Mouse (Mus musculus): ENCODE results near the gene Tgm5. TPM values are rescaled to one million over a fixed set of nuclear protein-coding genes. Genes with fewer than 3 reads are reported as not detected.

Tgm5 gene
- polyA plus RNA-seq, 1 experiment from 2014 or later: 0.07 TPM

Other genes starting within 250 kb of the Tgm5 start
- 3.9 and 4.0 TPM in 2 replicates for gene Cdan1, start 235.7 kb downstream of the Tgm5 start, polyA plus RNA-seq (2015; fragmentation: Nextera tagmentation; extraction: Ambion mirVana)
- 1.7 and 2.1 TPM in 2 replicates for gene Ttbk2, start 235.2 kb downstream of the Tgm5 start, polyA plus RNA-seq (2015; fragmentation: Nextera tagmentation; extraction: Ambion mirVana)
- gene Ubr1, start 115.1 kb downstream of the Tgm5 start, polyA plus RNA-seq (2015; fragmentation: Nextera tagmentation; extraction: Ambion mirVana): 25.1 and 29.9 TPM in 2 replicates
- 13.2 and 13.5 TPM in 2 replicates for gene Tmem62, start 108.8 kb downstream of the Tgm5 start, polyA plus RNA-seq (2015; fragmentation: Nextera tagmentation; extraction: Ambion mirVana)
- gene Ccndbp1, start 77.4 kb downstream of the Tgm5 start, polyA plus RNA-seq (2015; fragmentation: Nextera tagmentation; extraction: Ambion mirVana): 55.6 and 56.8 TPM in 2 replicates
- gene Epb42, start 48.8 kb downstream of the Tgm5 start, polyA plus RNA-seq (2015; fragmentation: Nextera tagmentation; extraction: Ambion mirVana): 1.4 and 2.3 TPM in 2 replicates
- gene Tgm7, start 24.0 kb upstream of the Tgm5 start, polyA plus RNA-seq (2015; fragmentation: Nextera tagmentation; extraction: Ambion mirVana): not detected in 2 replicates
- gene Adal, start 54.6 kb upstream of the Tgm5 start, polyA plus RNA-seq (2015; fragmentation: Nextera tagmentation; extraction: Ambion mirVana): 12.7 and 13.5 TPM in 2 replicates
- 19.3 and 21.8 TPM in 2 replicates for gene Lcmt2, start 54.8 kb upstream of the Tgm5 start, polyA plus RNA-seq (2015; fragmentation: Nextera tagmentation; extraction: Ambion mirVana)
- 18.6 and 22.0 TPM in 2 replicates for gene Tubgcp4, start 84.8 kb upstream of the Tgm5 start, polyA plus RNA-seq (2015; fragmentation: Nextera tagmentation; extraction: Ambion mirVana)
- gene Zscan29, start 85.3 kb upstream of the Tgm5 start, polyA plus RNA-seq (2015; fragmentation: Nextera tagmentation; extraction: Ambion mirVana): 7.8 and 8.6 TPM in 2 replicates
- gene Trp53bp1, start 185.6 kb upstream of the Tgm5 start, polyA plus RNA-seq (2015; fragmentation: Nextera tagmentation; extraction: Ambion mirVana): 9.8 and 16.6 TPM in 2 replicates
- 1.3 and 1.9 TPM in 2 replicates for gene Map1a, start 203.8 kb upstream of the Tgm5 start, polyA plus RNA-seq (2015; fragmentation: Nextera tagmentation; extraction: Ambion mirVana)

All from lung, postnatal 0 days (tissue).